Mouse (Mus musculus): ENCODE data around the gene AU022252. TPM values are rescaled to one million over a fixed set of nuclear protein-coding genes. Genes with fewer than 3 reads are reported as not detected.

AU022252 gene
- polyA plus RNA-seq, 1 experiment from 2014 or later, result 30.2 TPM

DNA sequence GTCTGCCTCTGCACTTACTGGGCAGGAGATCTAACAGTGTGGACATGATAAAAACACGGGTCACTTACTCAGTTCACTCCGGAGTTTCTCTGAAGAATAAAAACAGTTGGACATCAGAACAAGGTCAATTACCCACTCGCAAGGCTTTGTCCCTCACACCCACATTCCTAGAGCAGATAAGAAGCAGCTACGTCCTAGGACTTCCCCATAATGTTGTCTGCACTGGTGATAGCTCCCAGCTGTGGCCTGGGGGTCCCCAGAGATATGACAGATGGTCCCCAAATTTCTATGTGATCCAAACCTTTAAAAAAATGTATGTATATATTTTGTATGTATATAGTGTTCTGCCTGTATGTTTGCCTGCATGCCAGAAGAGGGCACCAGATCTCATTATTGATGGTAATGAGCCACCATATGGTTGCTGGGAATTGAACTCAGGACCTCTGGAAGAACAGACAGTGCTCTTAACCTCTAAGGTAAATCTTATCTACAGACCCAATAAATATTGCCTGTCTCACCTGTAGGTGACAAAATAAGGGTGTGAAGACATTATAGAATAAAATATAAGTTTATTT is 52.3 kb downstream of the AU022252 start:
- no peaks in the 10 kb centered on the region for H3K36me3 ChIP-seq
- no peak overlapping the region for H3K4me2 ChIP-seq (replicated peaks)
- no peaks in the 10 kb centered on the region for H3K9me3 ChIP-seq
- H3K9ac ChIP-seq (replicated peaks), result no peak overlapping the region
- no peaks in the 10 kb centered on the region for H3K4me1 ChIP-seq (replicated peaks)
- no peak overlapping the region for H3K4me3 ChIP-seq (replicated peaks)
- whole genome bisulfite sequencing, result 58% methylated on average over 4 of the region's 4 CpGs
- H3K27me3 ChIP-seq, result no peaks in the 10 kb centered on the region
- no peak for ATAC-seq
- no peak overlapping the region for H3K27ac ChIP-seq

DNA sequence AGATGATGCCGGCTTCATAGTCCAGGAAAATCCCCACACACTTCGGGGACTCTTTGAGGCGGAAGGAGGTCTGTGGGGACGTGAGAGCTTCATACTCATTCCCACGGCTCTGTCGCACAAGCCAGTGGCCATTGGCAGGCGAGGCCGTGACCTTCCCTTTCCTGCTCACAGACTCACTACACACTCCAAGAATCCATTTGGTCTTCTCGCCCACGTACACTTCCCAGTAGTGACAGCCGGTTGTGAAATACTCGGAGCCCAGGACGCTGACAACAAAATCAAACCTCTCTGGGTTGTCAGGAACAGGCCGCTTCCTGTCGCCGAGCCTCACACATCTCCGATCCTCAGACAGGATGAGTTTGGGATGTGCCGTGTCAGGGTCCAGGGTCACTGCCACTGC is 54.2 kb downstream of the AU022252 start:
- Histone ChIP-seq H3K27ac (no peak overlapping the region), H3K27me3 (no peaks in the 10 kb centered on the region), H3K9ac (replicated peaks) (no peak overlapping the region), H3K4me1 (replicated peaks) (peaks cover under 1% of the 10 kb centered on the region), H3K9me3 (no peaks in the 10 kb centered on the region), H3K4me3 (replicated peaks) (no peak overlapping the region), H3K36me3 (no peaks in the 10 kb centered on the region), H3K4me2 (replicated peaks) (no peak overlapping the region)
- no peak for ATAC-seq
- WGBS, result 83% methylated on average over 18 of the region's 18 CpGs

DNA sequence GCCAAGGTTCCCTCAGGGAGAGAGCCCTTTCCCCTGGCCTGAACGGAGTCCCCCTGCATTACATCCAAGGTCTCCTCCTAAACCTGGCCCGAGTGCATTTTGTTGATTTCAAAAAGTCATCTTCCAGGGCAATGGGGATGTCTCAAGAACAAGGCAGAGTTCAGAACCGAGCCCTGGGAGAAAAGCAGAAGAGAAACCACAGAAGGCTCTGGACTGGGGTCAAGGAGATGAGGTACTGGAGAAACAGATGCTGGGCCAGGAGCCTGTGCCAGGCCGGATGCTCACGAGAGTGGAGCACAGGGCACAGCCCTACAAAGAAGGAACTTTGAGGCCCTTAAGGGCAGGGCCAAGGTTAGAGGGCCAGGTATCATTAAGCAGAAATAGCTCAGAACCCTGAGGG is 54.8 kb downstream of the AU022252 start:
- no peak overlapping the region for H3K4me3 ChIP-seq (replicated peaks)
- no peak overlapping the region for H3K4me2 ChIP-seq (replicated peaks)
- WGBS, result 78% methylated on average over 5 of the region's 5 CpGs
- no peak overlapping the region for H3K27ac ChIP-seq
- no peaks in the 10 kb centered on the region for H3K27me3 ChIP-seq
- ATAC-seq, result no peak
- no peaks in the 10 kb centered on the region for H3K36me3 ChIP-seq
- H3K9me3 ChIP-seq, result no peaks in the 10 kb centered on the region
- no peak overlapping the region for H3K9ac ChIP-seq (replicated peaks)
- peaks cover 7% of the 10 kb centered on the region for H3K4me1 ChIP-seq (replicated peaks)

DNA sequence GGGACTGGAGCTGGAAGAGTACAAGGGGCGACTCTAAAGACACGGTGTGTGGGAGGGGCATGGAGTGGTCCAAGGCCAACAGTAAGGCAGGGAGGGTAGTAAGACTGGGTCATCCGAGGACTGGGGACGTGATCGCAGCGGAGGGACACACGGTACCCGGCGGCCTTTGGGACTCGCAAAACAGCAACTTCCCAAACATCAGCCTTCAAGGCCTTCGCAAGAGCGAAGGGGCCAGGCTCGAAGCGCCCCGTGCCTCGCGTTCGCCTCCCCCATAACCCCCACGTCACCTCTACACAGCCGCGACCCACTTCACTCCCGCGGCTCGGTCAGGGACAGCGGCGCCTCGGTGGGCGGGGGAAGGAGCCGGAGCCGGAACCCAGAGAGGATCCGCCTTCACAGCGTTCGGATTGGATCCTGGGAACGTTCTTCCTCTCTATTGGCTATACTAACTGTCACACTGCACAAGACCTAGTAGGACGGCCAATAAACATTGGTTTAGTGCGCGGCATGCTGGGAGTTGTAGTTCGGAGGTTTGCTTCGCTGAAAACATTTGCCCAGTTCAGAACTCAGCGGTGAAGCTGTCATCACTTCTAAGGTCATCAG is 58.6 kb downstream of the AU022252 start, which contains the start of gene Zfp691:
Zfp691 (minus strand) TSS at position 345 of the 603 bp plus-strand sequence.
- H3K9ac ChIP-seq (replicated peaks), result peak within 1 kb of the TSS; percentile 78
- 0 out of 2 replicates have a peak within 1 kb of the TSS, but pooled peaks have one; percentile 27 for H3K27ac ChIP-seq
- H3K4me2 ChIP-seq (replicated peaks), result peak within 1 kb of the TSS; percentile 80
- H3K27me3 ChIP-seq, result no peaks in the 10 kb centered on the region
- H3K9me3 ChIP-seq, result no peaks in the 10 kb centered on the region
- WGBS, result under 1% methylated on average over 31 of the region's 40 CpGs
- H3K4me1 ChIP-seq (replicated peaks), result peaks cover 27% of the 10 kb centered on the region
- H3K4me3 ChIP-seq (replicated peaks), result peak within 1 kb of the TSS; percentile 62
- ATAC-seq, result peak; percentile 100
- peaks cover 22% of the 10 kb centered on the region for H3K36me3 ChIP-seq

DNA sequence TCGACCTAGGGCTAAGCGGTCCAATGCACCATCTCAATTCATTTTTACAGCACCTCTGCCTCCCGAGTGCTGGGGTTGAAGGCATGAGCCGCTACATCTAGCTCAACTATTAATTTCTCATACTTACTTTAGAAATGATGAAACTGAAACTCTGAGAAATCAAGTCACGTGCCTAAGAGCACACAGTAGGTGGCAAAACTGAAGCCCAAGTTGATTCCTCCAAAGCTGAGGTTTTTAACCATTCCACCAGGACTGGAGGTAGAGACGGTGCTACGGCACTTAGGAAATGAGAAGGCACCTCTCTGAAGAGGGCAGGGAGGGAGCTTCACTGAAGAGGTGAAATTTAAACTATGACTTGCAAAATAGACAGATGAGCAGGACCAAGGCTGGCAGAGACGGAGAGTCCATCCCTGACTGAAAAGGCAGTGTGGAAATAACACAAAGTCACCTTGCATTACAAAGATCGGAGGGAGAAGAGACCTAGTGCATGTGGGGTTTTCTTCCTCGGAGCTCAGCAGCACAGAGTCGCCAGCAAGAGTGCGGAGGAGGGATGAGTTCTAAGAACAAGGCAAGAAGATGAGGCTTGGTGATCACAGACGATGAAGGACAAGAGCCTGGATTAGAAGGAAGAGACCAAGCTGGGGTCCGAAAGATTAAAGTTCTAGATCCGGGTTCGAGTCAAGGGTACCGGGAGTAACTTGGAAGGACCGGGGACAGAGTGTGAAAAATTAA is 59.4 kb downstream of the AU022252 start:
- H3K4me3 ChIP-seq (replicated peaks), result peak overlapping the region; percentile 62
- H3K9ac ChIP-seq (replicated peaks), result peak overlapping the region; percentile 78
- ATAC-seq, result no peak
- no peaks in the 10 kb centered on the region for H3K9me3 ChIP-seq
- H3K4me2 ChIP-seq (replicated peaks), result peak overlapping the region; percentile 80
- H3K4me1 ChIP-seq (replicated peaks), result peaks cover 27% of the 10 kb centered on the region
- 45% methylated on average over 18 of the region's 18 CpGs for WGBS
- no peaks in the 10 kb centered on the region for H3K27me3 ChIP-seq
- 0 out of 2 replicates have a peak overlapping the region, but pooled peaks have one; percentile 27 for H3K27ac ChIP-seq
- H3K36me3 ChIP-seq, result peaks cover 30% of the 10 kb centered on the region

DNA sequence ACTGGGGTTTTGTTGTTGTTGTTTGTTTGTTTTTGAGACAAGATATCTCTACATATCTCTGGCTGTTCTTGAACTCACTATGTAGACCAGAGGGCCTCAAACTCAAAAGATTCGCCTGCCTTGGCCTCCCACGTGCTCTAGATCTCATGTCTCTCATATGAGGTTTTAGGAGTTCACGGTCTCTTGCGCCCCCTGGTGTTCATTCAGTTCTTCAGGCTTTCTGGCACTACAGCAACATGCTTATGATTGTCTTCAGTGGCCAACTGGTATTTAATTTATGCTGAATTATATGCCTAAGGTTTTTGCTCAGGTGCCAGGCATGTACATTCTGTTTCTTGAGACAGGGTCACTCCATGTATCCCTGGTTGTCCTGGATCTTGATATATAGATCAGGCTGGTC is 64.8 kb downstream of the AU022252 start:
- Histone ChIP-seq H3K27ac (no peak overlapping the region), H3K9ac (replicated peaks) (no peak overlapping the region), H3K36me3 (peaks cover 30% of the 10 kb centered on the region), H3K4me2 (replicated peaks) (no peak overlapping the region), H3K9me3 (no peaks in the 10 kb centered on the region), H3K4me1 (replicated peaks) (peaks cover 20% of the 10 kb centered on the region), H3K4me3 (replicated peaks) (no peak overlapping the region), H3K27me3 (no peaks in the 10 kb centered on the region)
- WGBS, result 4% methylated on average over 4 of the region's 4 CpGs
- ATAC-seq, result peak; percentile 29

DNA sequence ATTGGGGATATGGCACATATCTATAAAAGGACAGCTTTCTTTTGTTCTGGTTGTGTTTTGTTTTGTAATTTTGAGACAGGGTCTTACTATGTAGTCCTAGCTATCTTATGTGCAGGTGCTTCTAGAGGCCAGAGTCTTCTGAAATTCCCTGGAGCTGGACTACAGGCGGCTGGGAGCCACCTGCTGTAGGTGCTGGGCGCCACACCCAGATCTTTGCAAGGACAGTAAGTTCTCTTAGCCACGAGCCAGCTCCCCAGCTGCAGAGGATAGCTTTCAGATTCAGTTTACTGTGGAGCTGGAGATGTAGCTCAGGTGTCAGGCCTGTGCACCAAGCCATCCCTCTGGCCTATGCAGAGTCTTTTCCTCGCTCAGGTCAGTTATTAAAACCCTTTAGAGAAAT is 65.4 kb downstream of the AU022252 start:
- Histone ChIP-seq H3K27ac (no peak overlapping the region), H3K4me2 (replicated peaks) (no peak overlapping the region), H3K36me3 (peaks cover 30% of the 10 kb centered on the region), H3K9me3 (no peaks in the 10 kb centered on the region), H3K4me1 (replicated peaks) (peaks cover 14% of the 10 kb centered on the region), H3K27me3 (no peaks in the 10 kb centered on the region), H3K4me3 (replicated peaks) (no peak overlapping the region), H3K9ac (replicated peaks) (no peak overlapping the region)
- 83% methylated on average over 4 of the region's 4 CpGs for WGBS
- ATAC-seq, result no peak

DNA sequence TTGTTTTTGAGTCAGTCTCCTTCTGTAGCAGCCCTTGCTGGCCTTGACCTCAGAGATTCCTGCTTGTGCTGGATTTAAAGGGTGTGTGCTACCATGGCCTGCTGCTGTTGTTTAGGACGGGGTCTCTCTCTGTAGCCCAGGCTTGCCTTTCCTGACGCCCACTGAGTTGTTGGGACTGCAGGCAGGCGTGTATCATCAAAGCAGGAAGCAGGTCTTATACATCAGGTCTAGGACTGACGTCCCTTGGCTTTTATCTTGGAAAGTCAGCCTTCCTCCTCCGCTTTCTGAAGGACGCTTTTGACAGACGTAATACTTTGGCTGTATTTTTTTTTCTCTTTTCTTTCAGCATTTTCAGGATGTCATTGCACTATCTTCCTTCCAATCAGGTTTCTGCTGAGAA is 66.6 kb downstream of the AU022252 start:
- Histone ChIP-seq H3K27ac (no peak overlapping the region), H3K4me1 (replicated peaks) (peaks cover 4% of the 10 kb centered on the region; the same call in 1 of the 2 replicates), H3K4me3 (replicated peaks) (no peak overlapping the region), H3K4me2 (replicated peaks) (no peak overlapping the region), H3K27me3 (no peaks in the 10 kb centered on the region), H3K36me3 (peaks cover 27% of the 10 kb centered on the region), H3K9me3 (no peaks in the 10 kb centered on the region), H3K9ac (replicated peaks) (no peak overlapping the region)
- no peak for ATAC-seq
- WGBS, result 79% methylated on average over 7 of the region's 7 CpGs

DNA sequence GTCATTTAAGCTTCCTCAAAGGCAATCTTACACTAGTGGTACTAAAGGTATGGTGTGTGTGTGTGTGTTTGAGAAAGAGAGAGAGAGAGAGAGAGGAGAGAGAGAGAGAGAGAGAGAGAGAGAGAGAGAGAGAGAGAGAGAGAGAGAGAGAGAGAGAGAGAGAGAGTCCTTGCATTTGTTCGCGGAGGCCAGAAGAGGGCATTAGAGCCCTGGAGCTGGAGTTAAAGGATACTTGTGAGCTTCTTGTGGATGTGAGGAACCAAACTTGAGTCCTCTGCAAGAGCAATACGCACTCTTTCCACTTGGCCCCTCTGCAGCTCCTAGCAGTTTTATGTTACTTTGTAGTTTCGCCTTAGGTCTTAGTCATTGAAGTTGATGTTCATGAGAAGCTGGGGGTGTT is 69.5 kb downstream of the AU022252 start:
- no peaks in the 10 kb centered on the region for H3K36me3 ChIP-seq
- H3K4me3 ChIP-seq (replicated peaks), result no peak overlapping the region
- H3K4me2 ChIP-seq (replicated peaks), result no peak overlapping the region
- no peaks in the 10 kb centered on the region for H3K27me3 ChIP-seq
- no peak for ATAC-seq
- no peaks in the 10 kb centered on the region for H3K9me3 ChIP-seq
- no peak overlapping the region for H3K27ac ChIP-seq
- H3K4me1 ChIP-seq (replicated peaks), result no peaks in the 10 kb centered on the region
- H3K9ac ChIP-seq (replicated peaks), result no peak overlapping the region
- WGBS, result 73% methylated on average over 4 of the region's 4 CpGs

DNA sequence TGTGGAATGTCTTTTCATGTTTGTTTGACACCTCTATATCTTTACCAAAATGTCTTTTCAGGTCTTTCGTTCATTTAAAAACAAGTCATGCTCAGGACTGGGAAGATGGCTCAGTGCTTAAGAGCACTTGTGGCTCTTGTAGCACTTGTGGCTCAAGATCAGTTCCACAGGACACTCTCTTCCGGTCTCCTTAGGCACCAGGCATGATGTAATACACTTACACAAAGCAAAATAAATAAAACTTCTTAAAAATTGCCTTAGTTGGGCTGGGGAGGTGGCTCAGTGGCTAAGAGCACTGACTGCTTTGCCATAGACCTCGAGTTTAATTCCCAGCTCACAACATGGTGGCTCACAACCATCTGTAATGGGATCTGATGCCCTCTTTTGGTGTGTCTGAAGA is 71.2 kb downstream of the AU022252 start:
- H3K4me3 ChIP-seq (replicated peaks), result no peak overlapping the region
- H3K4me2 ChIP-seq (replicated peaks), result no peak overlapping the region
- no peaks in the 10 kb centered on the region for H3K4me1 ChIP-seq (replicated peaks)
- ATAC-seq, result no peak
- 77% methylated on average over 3 of the region's 3 CpGs for WGBS
- H3K27ac ChIP-seq, result no peak overlapping the region
- H3K9ac ChIP-seq (replicated peaks), result no peak overlapping the region
- H3K36me3 ChIP-seq, result no peaks in the 10 kb centered on the region
- H3K9me3 ChIP-seq, result no peaks in the 10 kb centered on the region
- H3K27me3 ChIP-seq, result no peaks in the 10 kb centered on the region

DNA sequence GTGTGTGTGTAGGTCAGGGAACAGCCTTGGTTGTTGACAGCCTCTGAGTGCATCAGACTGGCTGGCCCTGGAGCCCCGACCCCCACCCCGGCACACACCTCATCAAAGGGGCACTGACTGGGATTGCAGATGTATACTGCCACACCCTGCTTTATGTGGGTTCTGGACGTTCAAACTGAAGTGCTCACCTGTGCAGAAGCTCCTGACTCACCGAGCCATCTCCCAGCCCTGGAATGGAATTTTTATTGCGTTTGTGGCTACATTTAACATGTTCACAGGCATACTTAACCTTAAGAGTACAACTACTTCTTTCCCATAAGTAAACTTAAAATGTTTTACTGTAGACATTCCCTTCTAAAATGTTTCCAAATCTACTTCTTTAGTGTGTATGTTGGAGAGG is 74.6 kb downstream of the AU022252 start:
- Histone ChIP-seq H3K9ac (replicated peaks) (no peak overlapping the region), H3K4me1 (replicated peaks) (no peaks in the 10 kb centered on the region), H3K4me3 (replicated peaks) (no peak overlapping the region), H3K27ac (no peak overlapping the region), H3K9me3 (no peaks in the 10 kb centered on the region), H3K4me2 (replicated peaks) (no peak overlapping the region), H3K27me3 (no peaks in the 10 kb centered on the region), H3K36me3 (no peaks in the 10 kb centered on the region)
- no peak for ATAC-seq
- WGBS, result 85% methylated on average over 5 of the region's 5 CpGs

DNA sequence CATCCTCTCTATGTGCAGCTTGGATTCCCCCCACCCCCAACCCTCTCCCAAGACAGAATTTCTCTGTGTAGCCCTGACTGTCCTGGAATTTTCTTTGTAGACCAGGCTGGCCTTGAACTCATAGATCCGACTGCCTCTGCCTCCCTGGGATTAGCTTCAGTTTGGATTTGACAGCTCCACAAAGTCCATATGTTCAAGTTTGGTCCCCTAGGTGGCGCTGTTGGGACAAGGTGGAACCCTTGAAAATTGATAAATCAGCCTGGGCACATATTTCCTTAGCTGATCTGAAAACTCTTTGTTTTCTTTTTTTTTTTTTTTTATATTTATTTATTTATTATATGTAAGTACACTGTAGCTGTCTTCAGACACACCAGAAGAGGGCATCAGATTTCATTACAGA is 75.3 kb downstream of the AU022252 start:
- Histone ChIP-seq H3K36me3 (no peaks in the 10 kb centered on the region), H3K4me1 (replicated peaks) (no peaks in the 10 kb centered on the region), H3K9me3 (no peaks in the 10 kb centered on the region), H3K4me2 (replicated peaks) (no peak overlapping the region), H3K27me3 (no peaks in the 10 kb centered on the region), H3K9ac (replicated peaks) (no peak overlapping the region), H3K4me3 (replicated peaks) (no peak overlapping the region), H3K27ac (no peak overlapping the region)
- no peak for ATAC-seq
- 27% methylated on average over 2 of the region's 2 CpGs for WGBS

Measured in midbrain, embryonic 13.5 days (tissue).